Mouse (Mus musculus) testis, postnatal 14 days (tissue): Measurements from ENCODE around the gene Chrna9.
"Not testable (repeated sequence)": the region's sequence is repeated elsewhere in the genome, so short reads cannot be mapped to it uniquely, and the experiment has no call there.

Experiments used
- DNase-seq: peaks from one replicate; pipeline ENCODE4 v3.0.0; 2021; ENCODE audit warnings: low spot score

Chrna9 gene

GRCm38 (mm10) chr5:65958597-65958996 lies 23.9 kb downstream of the Chrna9 start:
- no peak for DNase-seq

GRCm38 (mm10) chr5:65959893-65960596 lies 25.3 kb downstream of the Chrna9 start:
- DNase-seq: no peak

GRCm38 (mm10) chr5:65960597-65960950 lies 25.9 kb downstream of the Chrna9 start:
- peak; percentile 33 for DNase-seq

- DNase-seq: no peak
These were observed 28.6 kb downstream of the Chrna9 start for GRCm38 (mm10) chr5:65963291-65963690.

- no peak for DNase-seq
These were observed 31.1 kb downstream of the Chrna9 start for GRCm38 (mm10) chr5:65965771-65966279.

- no peak for DNase-seq
These were observed 32.4 kb downstream of the Chrna9 start for GRCm38 (mm10) chr5:65967091-65967490.

GRCm38 (mm10) chr5:65968004-65968403 lies 33.3 kb downstream of the Chrna9 start:
- no peak for DNase-seq

GRCm38 (mm10) chr5:65973189-65973588 lies 38.5 kb downstream of the Chrna9 start:
- no peak for DNase-seq

- no peak for DNase-seq
These were observed 41.0 kb downstream of the Chrna9 start for GRCm38 (mm10) chr5:65975731-65976130.

- no peak for DNase-seq
These were observed 51.7 kb downstream of the Chrna9 start for GRCm38 (mm10) chr5:65986426-65986825.

- DNase-seq: not testable (repeated sequence)
These were observed 52.3 kb downstream of the Chrna9 start for GRCm38 (mm10) chr5:65987004-65987403.

- DNase-seq: no peak
These were observed 56.5 kb downstream of the Chrna9 start for GRCm38 (mm10) chr5:65991191-65991590.

- no peak for DNase-seq
These were observed 59.9 kb downstream of the Chrna9 start for GRCm38 (mm10) chr5:65994643-65995042.

GRCm38 (mm10) chr5:65997813-65998212 lies 63.1 kb downstream of the Chrna9 start:
- no peak for DNase-seq

GRCm38 (mm10) chr5:65999106-65999505 lies 64.4 kb downstream of the Chrna9 start:
- DNase-seq: no peak

- peak; percentile 44 for DNase-seq
These were observed 65.4 kb downstream of the Chrna9 start for GRCm38 (mm10) chr5:66000074-66000473.

- no peak for DNase-seq
These were observed 65.9 kb downstream of the Chrna9 start for GRCm38 (mm10) chr5:66000567-66001125.

- DNase-seq: peak; percentile 17
These were observed 66.5 kb downstream of the Chrna9 start for GRCm38 (mm10) chr5:66001232-66001631.

- DNase-seq: no peak
These were observed 69.6 kb downstream of the Chrna9 start, which contains the start of gene 9130230L23Rik for GRCm38 (mm10) chr5:66004134-66004925. 9130230L23Rik (minus strand) TSS chr5:66004285.

- no peak for DNase-seq
These were observed 70.4 kb downstream of the Chrna9 start for GRCm38 (mm10) chr5:66005041-66005678.

GRCm38 (mm10) chr5:66008245-66008967 lies 73.7 kb downstream of the Chrna9 start:
- no peak for DNase-seq

GRCm38 (mm10) chr5:66013999-66014398 lies 79.3 kb downstream of the Chrna9 start:
- no peak for DNase-seq
